Mouse (Mus musculus): ENCODE measurements around the gene Akap1. TPM values are rescaled to one million over a fixed set of nuclear protein-coding genes. Genes with fewer than 3 reads are reported as not detected.

The Akap1 gene
- polyA plus RNA-seq (2012; rRNA removed; ENCODE audit: low replicate concordance), result 69.5 and 98.1 TPM in 2 replicates

DNA sequence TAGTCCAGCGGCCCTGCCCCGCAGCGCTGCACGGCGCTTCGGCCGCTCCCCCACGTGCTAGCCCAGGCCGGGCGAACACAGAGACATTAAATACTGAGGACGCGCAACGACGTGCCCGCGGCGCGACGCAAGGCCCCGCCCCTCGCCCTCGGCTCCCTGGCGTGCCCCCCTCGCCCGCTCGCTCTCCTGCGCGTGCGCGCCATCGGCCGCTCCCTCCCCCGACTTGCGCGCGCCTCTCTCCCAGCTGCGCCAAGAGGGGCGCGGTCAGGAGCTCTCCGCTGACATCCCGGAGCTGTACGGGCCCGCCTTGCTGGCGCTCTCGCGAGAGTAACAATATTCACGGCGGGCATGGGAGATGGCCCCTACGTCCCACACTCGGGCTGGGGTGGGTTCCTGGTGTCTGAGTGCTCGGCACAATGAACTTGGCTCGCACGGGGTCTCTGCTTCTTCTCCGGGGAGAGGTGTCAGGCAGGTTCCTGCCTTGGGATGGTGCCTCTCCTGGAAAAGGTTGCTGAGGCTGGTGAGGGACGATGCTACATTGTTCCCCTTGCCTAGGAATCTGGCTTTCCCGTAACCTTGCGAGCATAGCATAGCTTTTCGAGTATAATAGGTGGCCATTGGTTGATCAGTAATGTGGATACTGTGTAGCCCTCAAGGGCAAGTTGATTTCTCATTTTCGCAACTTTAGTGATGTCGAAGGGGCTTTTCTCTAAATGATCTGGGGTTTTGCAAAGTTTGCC lies at the start of gene Akap1:
Akap1 (minus strand) TSS at position 129 of the 740 bp plus-strand sequence.

Other genes with a start within 250 kb of the Akap1 start
- gene Msi2, start 146.1 kb downstream of the Akap1 start, polyA plus RNA-seq (2012; rRNA removed; ENCODE audit: low replicate concordance), result 13.0 and 22.5 TPM in 2 replicates
- 35.2 and 59.1 TPM in 2 replicates for gene Scpep1, start 90.9 kb upstream of the Akap1 start, polyA plus RNA-seq (2012; rRNA removed; ENCODE audit: low replicate concordance)
- gene Elobl, start 102.3 kb upstream of the Akap1 start, polyA plus RNA-seq (2012; rRNA removed; ENCODE audit: low replicate concordance), result 0.32 and 0.59 TPM in 2 replicates
- gene Coil, start 105.7 kb upstream of the Akap1 start, polyA plus RNA-seq (2012; rRNA removed; ENCODE audit: low replicate concordance), result 2.7 and 8.3 TPM in 2 replicates
- gene Trim25, start 134.8 kb upstream of the Akap1 start, polyA plus RNA-seq (2012; rRNA removed; ENCODE audit: low replicate concordance), result 21.7 and 33.9 TPM in 2 replicates
- 5.7 and 6.8 TPM in 2 replicates for gene Dgke, start 202.3 kb upstream of the Akap1 start, polyA plus RNA-seq (2012; rRNA removed; ENCODE audit: low replicate concordance)
- gene Gm525, start 209.3 kb upstream of the Akap1 start, polyA plus RNA-seq (2012; rRNA removed; ENCODE audit: low replicate concordance), result 1.6 and 12.6 TPM in 2 replicates

Measured in subcutaneous adipose tissue, adult 2 months (tissue).